Mouse (Mus musculus): ENCODE data around the gene Olfr45. TPM values are rescaled to one million over a fixed set of nuclear protein-coding genes. Genes with fewer than 3 reads are reported as not detected.

Olfr45 gene
- total and polyA plus RNA-seq, 3 experiments: not detected

- Histone ChIP-seq H3K9me3 (replicated peaks; ENCODE audit: insufficient read depth, low read length) (no peaks in the 10 kb centered on the region), H3K36me3 (ENCODE audit: control insufficient read depth in 1 of 2, insufficient read depth in 2 of 2, low read length in 2 of 2) (no peaks in the 10 kb centered on the region), H3K27ac (ENCODE audit: control insufficient read depth, low read depth, low read length) (no peak within 1 kb of the TSS), H3K4me1 (ENCODE audit: control insufficient read depth in 1 of 2, insufficient read depth in 2 of 2, low read length in 2 of 2) (no peaks in the 10 kb centered on the region), H3K4me3 (ENCODE audit: control insufficient read depth in 1 of 2, insufficient read depth in 1 of 2, low read depth in 2 of 2, low read length in 2 of 2) (no peak within 1 kb of the TSS), H3K27me3 (ENCODE audit: control insufficient read depth in 1 of 2, insufficient read depth in 2 of 2, low read length in 2 of 2) (no peaks in the 10 kb centered on the region), H3K9ac (ENCODE audit: control insufficient read depth, low read depth, low read length, poor library complexity, severe bottlenecking) (no peak within 1 kb of the TSS), H3K79me2 (ENCODE audit: control insufficient read depth, insufficient read depth, low read length, poor library complexity) (no peaks in the 10 kb centered on the region)
- no peak for DNase-seq (ENCODE audit: low read depth, low spot score)
- TF ChIP-seq MYB (IDR thresholded peaks at IDR 0.05; ENCODE audit: low read depth, low read length) (no peak), GATA1 (IDR thresholded peaks at IDR 0.05; ENCODE audit: low read depth, low read length) (no peak), ELF1 (IDR thresholded peaks at IDR 0.05; ENCODE audit: low read depth, low read length) (no peak), NRF1 (IDR thresholded peaks at IDR 0.05; ENCODE audit: insufficient read depth, low read depth, low read length, poor library complexity, severe bottlenecking) (no peak), MAZ (IDR thresholded peaks at IDR 0.05; ENCODE audit: low read depth, low read length) (no peak), ETS1 (IDR thresholded peaks at IDR 0.05; ENCODE audit: low read depth, low read length) (no peak), RAD21 (IDR thresholded peaks at IDR 0.05; ENCODE audit: low read depth, low read length) (no peak), KAT2A (conservative IDR thresholded peaks at IDR 0.05; ENCODE audit: low read depth, low read length) (no peak), USF2 (IDR thresholded peaks at IDR 0.05; ENCODE audit: borderline replicate concordance in 1 of 2, insufficient read depth in 1 of 2, low read depth in 1 of 2, low read length in 2 of 2) (no peak), ZNF384 (IDR thresholded peaks at IDR 0.05; ENCODE audit: low read depth, low read length) (no peak), TBP (IDR thresholded peaks at IDR 0.05; ENCODE audit: low read depth, low read length) (no peak), BHLHE40 (IDR thresholded peaks at IDR 0.05; ENCODE audit: borderline replicate concordance, low read depth, low read length) (no peak), HCFC1 (IDR thresholded peaks at IDR 0.05; ENCODE audit: low read depth, low read length) (no peak), CTCF (IDR thresholded peaks at IDR 0.05 in 2 of 3, conservative IDR thresholded peaks at IDR 0.05 in 1 of 3; ENCODE audit: control insufficient read depth in 1 of 3, insufficient read depth in 1 of 3, low read depth in 2 of 3, low read length in 3 of 3, poor library complexity in 1 of 3, severe bottlenecking in 1 of 3) (no peak), MYC (IDR thresholded peaks at IDR 0.05; ENCODE audit: low read depth, low read length) (no peak), MAX (IDR thresholded peaks at IDR 0.05; ENCODE audit: low read length) (no peak), E2F4 (IDR thresholded peaks at IDR 0.05; ENCODE audit: borderline replicate concordance, low read depth, low read length) (no peak), JUND (IDR thresholded peaks at IDR 0.05; ENCODE audit: low read depth, low read length) (no peak), CHD1 (IDR thresholded peaks at IDR 0.05; ENCODE audit: low read depth, low read length) (no peak), MEF2A (IDR thresholded peaks at IDR 0.05; ENCODE audit: extremely low read depth, insufficient replicate concordance, low read depth, low read length, poor library complexity, severe bottlenecking) (no peak)
These were observed 15.2 kb downstream of the Olfr45 start, which contains the start of gene Olfr541 for GRCm38 (mm10) chr7:140696967-140697366. Gene Olfr541 (plus strand): TSS chr7:140697267.

GRCm38 (mm10) chr7:140706348-140706747 is 24.6 kb downstream of the Olfr45 start:
- Histone ChIP-seq H3K27ac (ENCODE audit: control insufficient read depth, low read depth, low read length) (no peak overlapping the region), H3K27me3 (ENCODE audit: control insufficient read depth in 1 of 2, insufficient read depth in 2 of 2, low read length in 2 of 2) (no peaks in the 10 kb centered on the region), H3K36me3 (ENCODE audit: control insufficient read depth in 1 of 2, insufficient read depth in 2 of 2, low read length in 2 of 2) (no peaks in the 10 kb centered on the region), H3K79me2 (ENCODE audit: control insufficient read depth, insufficient read depth, low read length, poor library complexity) (no peaks in the 10 kb centered on the region), H3K4me3 (ENCODE audit: control insufficient read depth in 1 of 2, insufficient read depth in 1 of 2, low read depth in 2 of 2, low read length in 2 of 2) (no peak overlapping the region), H3K9me3 (replicated peaks; ENCODE audit: insufficient read depth, low read length) (no peaks in the 10 kb centered on the region), H3K9ac (ENCODE audit: control insufficient read depth, low read depth, low read length, poor library complexity, severe bottlenecking) (no peak overlapping the region), H3K4me1 (ENCODE audit: control insufficient read depth in 1 of 2, insufficient read depth in 2 of 2, low read length in 2 of 2) (no peaks in the 10 kb centered on the region)
- no peak for DNase-seq (ENCODE audit: low read depth, low spot score)
- no peak for TF ChIP-seq MAFK (IDR thresholded peaks at IDR 0.05; ENCODE audit: borderline replicate concordance, low read depth, low read length)
- no peak for TF ChIP-seq ZNF384 (IDR thresholded peaks at IDR 0.05; ENCODE audit: low read depth, low read length)
- no peak for TF ChIP-seq BHLHE40 (IDR thresholded peaks at IDR 0.05; ENCODE audit: borderline replicate concordance, low read depth, low read length)
- no peak for TF ChIP-seq MAZ (IDR thresholded peaks at IDR 0.05; ENCODE audit: low read depth, low read length)
- no peak for TF ChIP-seq GABPA (IDR thresholded peaks at IDR 0.05; ENCODE audit: low read depth, low read length)
- TF ChIP-seq MEF2A (IDR thresholded peaks at IDR 0.05; ENCODE audit: extremely low read depth, insufficient replicate concordance, low read depth, low read length, poor library complexity, severe bottlenecking): no peak
- no peak for TF ChIP-seq EP300 (IDR thresholded peaks at IDR 0.05; ENCODE audit: low read depth in 1 of 2, low read length in 2 of 2)
- TF ChIP-seq ZKSCAN1 (IDR thresholded peaks at IDR 0.05; ENCODE audit: low read depth, low read length): no peak
- no peak for TF ChIP-seq TAL1 (IDR thresholded peaks at IDR 0.05; ENCODE audit: low read length)
- TF ChIP-seq JUND (IDR thresholded peaks at IDR 0.05; ENCODE audit: low read depth, low read length): no peak
- no peak for TF ChIP-seq USF1 (IDR thresholded peaks at IDR 0.05; ENCODE audit: low read depth, low read length)
- TF ChIP-seq SMC3 (IDR thresholded peaks at IDR 0.05; ENCODE audit: low read depth, low read length): no peak
- no peak for TF ChIP-seq POLR2AphosphoS2 (IDR thresholded peaks at IDR 0.05; ENCODE audit: low read length)
- no peak for TF ChIP-seq TCF12 (IDR thresholded peaks at IDR 0.05; ENCODE audit: low read depth, low read length)
- no peak for TF ChIP-seq KAT2A (conservative IDR thresholded peaks at IDR 0.05; ENCODE audit: low read depth, low read length)
- TF ChIP-seq MYC (IDR thresholded peaks at IDR 0.05; ENCODE audit: low read depth, low read length): no peak
